Mouse (Mus musculus) kidney, adult 2 months (tissue): ENCODE data around the gene Hist1h2bf. TPM values are rescaled to one million over a fixed set of nuclear protein-coding genes. Genes with fewer than 3 reads are reported as not detected.
"Not testable (repeated sequence)": the region's sequence is repeated elsewhere in the genome, so short reads cannot be mapped to it uniquely, and the experiment has no call there.

ENCODE experiments used
- DNase-seq: peaks from one replicate; pipeline ENCODE4 v3.0.0; 2021
- H3K27ac ChIP-seq: fragments of 200-500 bp; 2 replicates; pipeline ENCODE4 v1.5.1; 2012; ENCODE audit warnings: low read depth, low read length, control low read depth, inconsistent platforms; ENCODE audit not compliant: insufficient read depth
- H3K27me3 ChIP-seq: fragments of 200-500 bp; replicated peaks from 2 replicates; pipeline ENCODE4 v1.6.1; 2012; ENCODE audit warnings: mild to moderate bottlenecking, moderate library complexity, low read length, inconsistent platforms; ENCODE audit not compliant: control insufficient read depth, insufficient read depth
- H3K36me3 ChIP-seq: fragments of 200-500 bp; 2 replicates; pipeline ENCODE4 v1.6.1; 2012; ENCODE audit warnings: mild to moderate bottlenecking, moderate library complexity, low read length, inconsistent platforms; ENCODE audit not compliant: control insufficient read depth, insufficient read depth
- H3K4me1 ChIP-seq: fragments of 200-500 bp; 2 replicates; pipeline ENCODE4 v1.6.1; 2011; ENCODE audit warnings: low read length; ENCODE audit not compliant: control insufficient read depth, insufficient read depth
- H3K4me3 ChIP-seq: fragments of 200-500 bp; 2 replicates; pipeline ENCODE4 v1.5.1; 2011; ENCODE audit warnings: mild to moderate bottlenecking, low read depth, low read length, control low read depth; ENCODE audit not compliant: insufficient read depth
- CTCF ChIP-seq: fragments of 200-500 bp; conservative IDR thresholded peaks from 2 replicates; pipeline ENCODE4 v1.5.1; 2011; ENCODE audit warnings: low read depth, mild to moderate bottlenecking, control low read depth, low read length, moderate library complexity, mixed read lengths; ENCODE audit not compliant: insufficient read depth, insufficient read length
- POLR2A ChIP-seq: fragments of 200-500 bp; IDR thresholded peaks from one replicate; pipeline ENCODE4 v1.6.1; 2011; ENCODE audit warnings: low read depth, low read length, control low read depth
- WGBS: fragments of 180-500 bp; shearing (Covaris S2); methylation state at CpG from one replicate; pipeline ENCODE4 v1.1.7; 2018; 5-methylcytosine and 5-hydroxymethylcytosine counted together
- polyA plus RNA-seq: library from polyadenylated mRNA; depleted of rRNA; stranded (reverse); fragments of >200 nt; gene quantifications from 2 replicates; pipeline ENCODE4 v1.2.3, GENCODE M21; 2012

The Hist1h2bf gene
- polyA plus RNA-seq, 1 experiment, result 0.30 TPM

GRCm38 (mm10) chr13:23561883-23562659, 11.9 kb downstream of the Hist1h2bf start, which contains the start of gene Hist1h3e:
Gene Hist1h3e (minus strand): TSS chr13:23562369.
- H3K27ac ChIP-seq, result peak within 1 kb of the TSS; percentile 72
- H3K4me1 ChIP-seq, H3K27me3 ChIP-seq, H3K36me3 ChIP-seq: not testable (repeated sequence)
- peak; percentile 66 for TF ChIP-seq POLR2A
- peak; percentile 96 for DNase-seq
- peak within 1 kb of the TSS; percentile 69 for H3K4me3 ChIP-seq
- under 1% methylated on average over 65 of the region's 67 CpGs for WGBS

GRCm38 (mm10) chr13:23561531-23561882, 12.5 kb downstream of the Hist1h2bf start:
- H3K27me3 ChIP-seq, H3K27ac ChIP-seq, H3K36me3 ChIP-seq, DNase-seq, H3K4me1 ChIP-seq, H3K4me3 ChIP-seq: not testable (repeated sequence)
- WGBS, result 2% methylated on average over 2 of the region's 5 CpGs

DNA sequence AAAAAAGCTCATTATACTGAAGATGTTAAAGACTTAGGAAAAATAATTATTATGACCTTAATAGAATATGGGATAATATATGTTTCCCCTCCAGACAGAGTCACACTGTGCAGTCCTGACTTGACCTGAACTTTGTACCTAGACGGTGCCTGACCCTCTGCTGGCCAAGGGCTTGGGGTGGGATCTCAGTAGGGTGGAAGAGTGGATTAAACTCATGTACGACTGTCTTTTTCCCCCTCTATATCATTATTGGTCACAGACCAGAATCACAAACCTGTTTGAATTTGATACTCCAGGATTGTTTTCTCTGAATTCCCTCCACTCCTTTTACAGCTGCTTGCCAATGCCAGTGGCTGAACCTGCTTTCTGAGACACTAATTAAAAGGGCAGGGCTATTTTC, 13.3 kb downstream of the Hist1h2bf start:
- not testable (repeated sequence) for H3K27me3 ChIP-seq, H3K4me3 ChIP-seq, DNase-seq, H3K4me1 ChIP-seq, H3K36me3 ChIP-seq, H3K27ac ChIP-seq
- WGBS, result 26% methylated on average over 2 of the region's 2 CpGs

DNA sequence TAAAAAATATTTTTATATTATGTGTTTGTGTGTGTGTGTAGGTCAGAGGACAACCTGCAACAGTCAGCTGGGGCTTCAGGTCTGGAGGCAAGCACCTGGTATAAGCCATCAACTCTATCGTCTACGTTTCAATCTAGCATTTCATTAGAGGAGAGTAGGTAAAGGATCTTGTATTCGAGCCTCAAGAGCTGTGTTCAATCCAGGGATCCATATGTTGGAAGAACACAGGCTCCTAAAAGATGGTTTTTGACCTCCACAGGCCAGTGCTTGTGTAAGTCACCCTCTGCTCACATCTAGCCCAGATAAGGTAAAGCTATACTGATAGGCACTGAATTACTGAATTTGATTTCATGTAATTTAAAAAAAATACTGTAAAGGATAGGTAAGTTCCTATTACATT, 17.1 kb downstream of the Hist1h2bf start:
- no peak for TF ChIP-seq POLR2A
- TF ChIP-seq CTCF, result no peak
- H3K27me3 ChIP-seq, result no peaks in the 10 kb centered on the region
- DNase-seq, result no peak
- no peak overlapping the region for H3K27ac ChIP-seq
- no peak overlapping the region for H3K4me3 ChIP-seq
- H3K36me3 ChIP-seq, result no peaks in the 10 kb centered on the region
- WGBS, result 71% methylated on average over 3 of the region's 3 CpGs
- no peaks in the 10 kb centered on the region for H3K4me1 ChIP-seq

DNA sequence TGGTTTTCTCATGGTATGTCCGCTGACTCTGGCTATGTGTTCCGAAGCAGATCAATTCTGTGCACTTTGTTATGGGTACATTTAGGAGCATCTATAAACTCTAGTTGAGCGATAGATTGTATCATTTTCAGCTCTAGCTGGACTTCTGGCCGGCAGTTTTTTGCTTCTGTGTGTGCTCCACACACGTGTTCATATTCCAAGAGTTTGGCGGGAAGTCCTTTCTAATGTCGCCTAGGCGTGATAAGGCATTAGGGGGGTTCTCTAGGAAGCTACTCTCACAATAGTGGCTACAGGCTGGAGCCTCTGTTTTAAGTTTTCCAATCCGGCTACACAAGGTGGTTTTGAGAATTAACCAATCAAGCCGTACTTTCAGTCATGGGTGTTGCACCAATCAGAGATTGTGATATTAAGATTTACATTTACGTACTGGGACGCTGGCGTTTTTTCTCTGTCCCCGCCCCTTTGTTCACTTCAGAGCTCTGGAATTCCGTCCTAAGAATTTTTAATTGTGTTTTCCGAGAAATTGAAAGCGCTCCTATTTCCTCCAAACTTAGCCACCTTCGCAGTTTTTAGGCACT, 18.1 kb downstream of the Hist1h2bf start:
- H3K27me3 ChIP-seq, result no peaks in the 10 kb centered on the region
- under 1% methylated on average over 18 of the region's 18 CpGs for WGBS
- no peak for TF ChIP-seq POLR2A
- TF ChIP-seq CTCF, result no peak
- H3K4me3 ChIP-seq, result peak overlapping the region; percentile 52
- no peaks in the 10 kb centered on the region for H3K4me1 ChIP-seq
- H3K27ac ChIP-seq, result peak overlapping the region; percentile 84
- DNase-seq, result peak; percentile 91
- H3K36me3 ChIP-seq, result no peaks in the 10 kb centered on the region

GRCm38 (mm10) chr13:23554925-23555838, 18.8 kb downstream of the Hist1h2bf start:
- Histone ChIP-seq H3K27ac (peak overlapping the region; percentile 66; the same call in 1 of the 2 replicates), H3K27me3 (no peaks in the 10 kb centered on the region), H3K4me3 (peak overlapping the region; percentile 52), H3K36me3 (no peaks in the 10 kb centered on the region), H3K4me1 (no peaks in the 10 kb centered on the region)
- WGBS, result under 1% methylated on average over 54 of the region's 54 CpGs
- TF ChIP-seq POLR2A, result peak; percentile 15
- no peak for TF ChIP-seq CTCF
- DNase-seq, result peak; percentile 73

DNA sequence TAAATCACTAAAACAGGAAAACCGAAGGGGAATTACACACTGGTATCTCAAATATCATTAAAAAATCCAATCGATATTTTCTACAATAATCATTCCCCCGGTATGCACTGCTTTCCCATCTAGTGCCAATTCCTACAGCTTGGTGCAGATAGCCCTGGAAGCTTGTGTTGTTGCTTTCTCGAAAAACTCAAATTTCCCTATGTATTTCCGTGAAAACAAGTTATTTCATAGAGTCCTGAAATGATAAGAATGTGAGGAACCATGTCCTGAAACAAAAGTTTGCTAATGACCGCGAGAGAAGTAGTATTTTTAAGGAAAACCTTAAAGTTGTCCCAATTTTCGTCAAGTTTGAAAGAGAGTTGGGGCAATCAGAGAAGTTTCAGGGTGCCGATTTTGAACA, 19.6 kb downstream of the Hist1h2bf start:
- no peak overlapping the region for H3K27ac ChIP-seq

More for the DNA sequence above, 19.6 kb downstream of the Hist1h2bf start:
- no peak for TF ChIP-seq POLR2A
- no peak for TF ChIP-seq CTCF
- Histone ChIP-seq H3K27me3 (no peaks in the 10 kb centered on the region), H3K4me3 (peak overlapping the region; percentile 52; the same call in 1 of the 2 replicates), H3K4me1 (no peaks in the 10 kb centered on the region), H3K36me3 (no peaks in the 10 kb centered on the region)
- no peak for DNase-seq
- WGBS, result 18% methylated on average over 9 of the region's 9 CpGs
